Mouse (Mus musculus) cerebellum, postnatal 4 days (tissue): ENCODE data around the gene Commd4.
A peak's percentile ranks its signal among the peaks of the same experiment; 100 is the strongest.

Experiments
- DNase-seq, 2 experiments: peaks; one replicate each; pipeline ENCODE4 v3.0.0; 2022; ENCODE audit warnings: low spot score in 2 of 2, mixed read lengths in 1 of 2

Commd4 gene

DNA sequence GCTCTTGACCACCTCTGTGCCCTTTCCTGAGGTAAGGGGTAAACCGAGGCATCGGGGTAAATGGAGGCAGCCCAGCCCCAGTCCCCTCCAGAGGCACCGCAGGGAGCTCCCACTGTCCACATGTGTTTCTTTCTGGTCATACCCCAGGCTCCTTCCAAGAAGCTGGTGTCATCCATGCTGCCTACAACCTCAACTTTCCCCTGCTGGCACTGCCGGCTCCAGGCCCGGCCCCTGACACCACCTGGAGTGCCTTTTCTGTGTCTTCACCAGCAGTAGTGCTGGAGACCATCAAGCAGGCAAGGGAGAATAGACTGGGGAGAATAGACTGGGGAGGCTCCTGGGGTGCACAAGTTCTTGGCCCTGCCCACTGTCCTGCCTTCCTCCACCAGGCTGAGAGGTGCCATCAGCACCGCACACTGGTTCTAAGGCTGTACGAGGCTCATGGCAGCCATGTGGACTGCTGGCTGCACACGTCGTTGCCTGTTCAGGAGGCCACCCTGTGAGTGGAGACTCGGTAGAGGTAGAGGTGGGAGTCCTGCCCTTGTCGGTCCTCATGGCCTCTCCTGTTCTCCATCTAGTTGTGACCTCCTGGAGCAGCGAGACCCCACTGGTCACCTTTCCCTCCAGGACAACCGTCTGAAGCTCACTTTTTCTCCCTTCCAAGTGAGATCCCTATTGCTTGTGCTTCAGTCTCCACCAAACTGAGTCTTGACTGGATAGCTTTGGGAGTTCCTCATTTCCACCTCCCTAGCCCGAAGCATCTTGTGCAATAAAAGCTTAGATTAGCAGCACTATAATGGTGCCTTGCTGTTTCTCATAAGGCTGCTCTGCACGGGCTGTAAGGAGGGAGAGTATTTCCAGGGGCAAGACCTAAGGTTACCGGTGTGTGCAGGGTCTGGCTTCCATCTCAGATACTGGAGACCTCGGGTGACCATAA, 16.4 kb downstream of the Commd4 start:
- no peak for DNase-seq

DNA sequence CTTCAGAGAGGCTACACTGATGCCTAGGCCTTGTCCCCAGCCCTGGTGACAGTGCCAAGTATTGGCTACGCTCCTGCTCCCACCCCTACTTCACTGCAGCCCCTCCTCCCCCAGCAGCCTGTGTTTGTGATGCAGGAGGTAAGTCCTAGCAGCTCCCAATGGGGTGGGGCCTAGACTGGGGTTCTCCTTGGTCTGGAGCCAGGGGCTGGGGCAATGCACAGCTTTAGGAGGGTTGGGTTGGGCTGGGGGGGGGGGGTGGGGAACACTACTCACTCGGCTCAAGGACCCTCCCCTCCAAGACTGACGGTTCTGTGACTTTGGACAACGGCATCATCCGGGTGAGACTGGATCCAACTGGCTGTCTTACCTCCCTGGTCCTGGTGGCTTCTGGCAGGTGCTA, 18.6 kb downstream of the Commd4 start:
- no peak for DNase-seq

DNA sequence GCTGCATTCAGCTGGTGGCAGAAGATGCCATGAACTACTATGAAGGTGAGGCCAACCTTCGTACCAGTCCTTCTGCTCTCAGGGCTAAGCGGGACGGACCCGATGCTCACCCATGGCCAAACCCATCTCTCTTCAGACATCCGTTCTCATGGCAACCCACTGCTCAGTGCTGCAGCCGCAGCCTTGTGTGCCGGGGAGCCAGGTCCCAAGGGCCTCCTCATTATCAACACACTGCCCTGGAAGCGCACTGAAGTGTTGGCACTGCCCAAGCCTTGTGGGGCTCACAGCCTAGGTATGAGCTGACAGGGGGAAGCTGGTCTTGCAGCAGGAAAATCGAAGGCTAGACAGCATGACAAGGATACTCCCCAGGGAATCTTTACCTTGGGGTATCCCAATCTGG, 19.0 kb downstream of the Commd4 start:
- no peak for DNase-seq

DNA sequence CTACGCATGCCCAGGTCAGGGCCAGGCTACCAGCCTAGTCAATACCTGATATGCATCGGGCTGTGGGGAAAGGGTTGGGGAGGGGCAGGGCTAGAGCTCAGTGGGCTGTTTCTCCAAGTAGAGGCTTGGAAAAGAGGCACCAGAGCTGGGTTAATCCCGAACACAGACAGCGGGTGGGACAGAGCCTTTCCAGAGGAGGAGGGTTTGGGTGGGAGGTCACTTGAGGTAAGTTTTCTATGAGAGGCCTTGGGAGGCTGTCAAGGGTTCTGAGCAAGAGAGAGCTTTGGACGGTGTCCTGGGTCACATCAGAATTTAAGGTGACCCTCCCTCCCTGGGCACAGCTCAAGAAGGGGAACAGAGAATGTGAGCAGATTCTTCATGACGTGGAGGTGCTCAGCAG, 19.6 kb downstream of the Commd4 start:
- DNase-seq: no peak

DNA sequence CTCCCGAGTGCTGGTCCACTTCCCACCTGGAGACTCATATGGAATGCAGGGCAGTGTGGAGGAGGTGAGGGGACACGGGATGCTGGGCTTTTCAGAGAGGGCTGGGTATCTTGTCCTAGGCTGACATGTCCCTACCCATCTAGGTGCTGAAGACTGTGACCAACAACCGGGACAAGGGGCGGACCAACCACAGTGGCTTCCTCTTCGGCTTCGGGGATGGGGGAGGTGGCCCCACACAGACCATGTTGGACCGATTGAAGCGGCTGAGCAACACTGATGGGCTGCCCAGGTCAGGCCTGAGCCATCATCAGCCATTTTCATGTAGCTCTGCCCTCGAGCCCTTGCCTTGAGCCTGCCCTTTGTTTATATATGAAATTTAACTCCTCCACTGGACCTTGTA, 20.4 kb downstream of the Commd4 start:
- DNase-seq: no peak

DNA sequence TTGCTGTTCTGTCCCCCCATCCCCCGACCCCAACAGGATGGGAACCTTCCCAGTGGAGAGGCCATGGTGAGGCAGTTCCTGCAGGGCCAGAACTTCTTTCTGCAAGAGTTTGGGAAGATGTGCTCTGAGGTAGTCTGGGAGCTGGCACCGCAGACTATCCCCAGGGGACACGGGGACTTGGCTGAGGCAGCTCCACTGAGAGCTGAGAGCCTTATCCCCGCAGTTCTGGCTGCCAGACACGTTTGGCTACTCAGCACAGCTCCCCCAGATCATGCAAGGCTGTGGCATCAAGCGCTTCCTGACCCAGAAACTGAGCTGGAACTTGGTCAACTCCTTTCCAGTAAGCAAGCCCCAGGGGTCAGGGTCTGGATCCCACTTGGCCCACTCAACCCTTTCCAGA, 20.9 kb downstream of the Commd4 start:
- DNase-seq: no peak

DNA sequence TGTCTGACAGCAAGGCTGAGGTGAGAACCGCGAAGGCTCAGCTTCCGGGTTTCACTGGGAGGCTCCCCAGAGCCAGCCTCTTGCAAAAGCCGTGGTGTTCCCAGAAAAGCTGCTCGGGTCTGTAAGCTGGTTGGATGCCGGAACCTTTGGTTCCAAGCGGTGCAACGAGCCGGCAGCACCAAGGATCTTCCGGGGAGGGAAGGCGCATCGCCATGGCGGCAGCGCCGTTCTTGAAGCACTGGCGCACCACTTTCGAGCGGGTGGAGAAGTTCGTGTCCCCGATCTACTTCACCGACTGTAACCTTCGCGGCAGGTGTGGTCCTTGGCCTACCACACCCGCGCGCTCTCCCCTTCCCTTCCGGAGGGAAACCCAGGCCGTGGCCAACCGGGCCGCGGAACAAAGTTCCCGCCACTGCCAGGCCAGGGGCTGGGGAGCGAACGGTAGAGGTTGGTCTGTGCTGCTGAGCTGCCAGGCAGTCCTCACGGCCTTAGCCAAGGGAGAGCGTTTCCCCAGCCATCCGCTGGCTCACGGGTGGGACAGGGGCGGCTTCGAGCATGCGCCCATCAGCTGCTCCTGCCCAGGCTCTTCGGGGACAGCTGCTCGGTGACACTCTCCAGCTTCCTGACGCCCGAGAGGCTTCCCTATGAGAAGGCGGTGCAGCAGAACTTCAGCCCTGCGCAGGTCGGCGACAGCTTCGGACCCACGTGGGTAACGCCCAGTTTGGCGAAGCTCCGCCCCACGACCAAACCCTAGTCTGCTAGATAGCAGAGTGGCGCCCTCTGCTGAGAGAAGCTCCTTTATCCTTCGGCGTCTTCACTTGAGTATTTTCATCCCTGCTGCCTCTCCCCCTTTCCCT, 27.3 kb downstream of the Commd4 start, which contains the start of gene Man2c1:
Gene Man2c1, plus strand, starts transcription at position 114 of the 857 bp plus-strand sequence.
- peak; percentile 82 to 93 for DNase-seq

DNA sequence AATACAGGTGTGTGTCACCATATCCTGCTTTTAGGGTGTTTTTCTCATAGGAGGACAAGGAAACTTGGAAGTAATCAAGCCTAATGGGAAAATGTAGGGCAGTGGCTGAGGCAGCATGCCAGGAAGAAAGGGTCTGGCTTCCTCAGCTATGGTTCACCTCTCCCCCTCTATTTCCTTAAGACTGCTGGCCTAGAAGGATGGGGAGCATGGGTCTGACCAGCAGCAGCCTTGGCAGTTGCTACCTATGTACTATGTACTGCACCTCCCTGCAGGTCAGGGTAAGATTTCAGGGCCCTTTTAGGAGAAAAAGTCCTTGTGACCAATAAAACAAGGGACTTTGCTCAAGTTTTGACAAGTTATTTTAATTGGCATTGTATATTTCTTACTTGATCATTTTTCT, 28.5 kb downstream of the Commd4 start:
- no peak for DNase-seq

DNA sequence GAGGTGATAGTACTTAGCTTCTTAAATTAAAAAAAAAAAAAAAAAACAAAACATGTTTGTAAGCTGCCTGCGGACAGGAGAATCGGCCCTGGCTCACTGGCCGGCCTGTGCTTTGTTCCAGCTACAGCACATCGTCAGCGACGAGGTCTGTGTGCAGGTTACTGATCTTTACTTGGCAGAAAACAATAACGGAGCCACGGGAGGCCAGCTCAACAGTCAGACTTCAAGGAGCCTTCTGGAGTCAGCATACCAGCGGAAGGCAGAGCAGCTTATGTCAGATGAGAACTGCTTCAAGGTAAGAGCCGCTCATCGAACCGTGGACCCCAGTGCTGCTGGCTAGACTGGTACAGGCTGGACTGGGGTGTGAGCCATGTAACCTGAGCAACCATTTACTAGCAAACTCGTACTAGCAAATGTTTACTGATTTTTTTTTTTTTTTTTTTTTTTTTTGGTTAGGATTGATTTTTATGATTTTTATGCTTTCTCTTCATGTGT, 40.8 kb downstream of the Commd4 start:
- DNase-seq: no peak
